Mouse (Mus musculus) layer of hippocampus, postnatal 25 days (tissue): Measurements from ENCODE around the gene Olfr1423. TPM values are rescaled to one million over a fixed set of nuclear protein-coding genes. Genes with fewer than 3 reads are reported as not detected.
"Not testable (repeated sequence)": the region's sequence is repeated elsewhere in the genome, so short reads cannot be mapped to it uniquely, and the experiment has no call there.

Experiments
- DNase-seq, 2 experiments: peaks; one replicate each; pipeline ENCODE4 v3.0.0; 2022; ENCODE audit warnings: mixed read lengths in 2 of 2, low spot score in 1 of 2; ENCODE audit errors: extremely low spot score in 1 of 2
- total RNA-seq, 2 experiments: library from RNA; stranded (reverse); gene quantifications; 2 replicates each; pipeline ENCODE4 v1.2.3; 2021

Olfr1423 gene
- total RNA-seq, 2 experiments from 2014 or later: not detected

- peak in 1 of 2 experiments; percentile 46 for DNase-seq
These were observed 33.8 kb downstream of the Olfr1423 start for GRCm38 (mm10) chr19:12007105-12007931.

- DNase-seq: no peak
These were observed 34.7 kb downstream of the Olfr1423 start for GRCm38 (mm10) chr19:12006361-12006947.

GRCm38 (mm10) chr19:12005376-12006360 lies 35.4 kb downstream of the Olfr1423 start:
- peak; percentile 92 to 94 for DNase-seq

- DNase-seq: no peak
These were observed 36.7 kb downstream of the Olfr1423 start for GRCm38 (mm10) chr19:12004216-12005008.

GRCm38 (mm10) chr19:12003568-12003967 lies 37.5 kb downstream of the Olfr1423 start:
- DNase-seq: no peak

GRCm38 (mm10) chr19:12002791-12003190 lies 38.3 kb downstream of the Olfr1423 start:
- DNase-seq: no peak

- DNase-seq: peak in 1 of 2 experiments; percentile 69
These were observed 39.0 kb downstream of the Olfr1423 start for GRCm38 (mm10) chr19:12002125-12002524.

GRCm38 (mm10) chr19:12001686-12002085 lies 39.4 kb downstream of the Olfr1423 start:
- DNase-seq: no peak

GRCm38 (mm10) chr19:11995722-11996448 lies 45.2 kb downstream of the Olfr1423 start:
- DNase-seq: no peak

GRCm38 (mm10) chr19:11994703-11995431 lies 46.2 kb downstream of the Olfr1423 start:
- no peak for DNase-seq

GRCm38 (mm10) chr19:11992441-11993029 lies 48.6 kb downstream of the Olfr1423 start:
- DNase-seq: no peak

- no peak for DNase-seq
These were observed 49.1 kb downstream of the Olfr1423 start for GRCm38 (mm10) chr19:11992034-11992433.

GRCm38 (mm10) chr19:11989334-11989733 lies 51.8 kb downstream of the Olfr1423 start:
- no peak for DNase-seq

- no peak for DNase-seq
These were observed 53.3 kb downstream of the Olfr1423 start for GRCm38 (mm10) chr19:11987841-11988240.

GRCm38 (mm10) chr19:11984614-11985013 lies 56.5 kb downstream of the Olfr1423 start:
- DNase-seq: not testable (repeated sequence)
